Mouse (Mus musculus) stomach, embryonic 16.5 days (tissue): ENCODE data around the gene Erg. TPM values are rescaled to one million over a fixed set of nuclear protein-coding genes. Genes with fewer than 3 reads are reported as not detected.

Source experiments
- ATAC-seq: fragments of 200-750 bp; cut with Nextera tagmentation; 2 replicates; pipeline ENCODE4 v1.8.0; 2017; ENCODE audit warnings: moderate number of reproducible peaks, moderate TSS enrichment; ENCODE audit not compliant: insufficient read depth, low FRiP score
- H3K27ac ChIP-seq: fragments of 300-500 bp; sonication (generic); 2 replicates; pipeline ENCODE4 v1.5.1; 2014; ENCODE audit warnings: low read length
- H3K27me3 ChIP-seq: fragments of 300-500 bp; sonication (generic); 2 replicates; pipeline ENCODE4 v1.6.1; 2014; ENCODE audit warnings: low read length, control low read depth, mixed read lengths; ENCODE audit not compliant: control insufficient read depth, insufficient read depth
- H3K36me3 ChIP-seq: fragments of 300-500 bp; sonication (generic); 2 replicates; pipeline ENCODE4 v1.6.1; 2014; ENCODE audit warnings: low read length; ENCODE audit not compliant: control insufficient read depth, insufficient read depth
- H3K4me1 ChIP-seq: fragments of 300-500 bp; sonication (generic); 2 replicates; pipeline ENCODE4 v1.6.1; 2014; ENCODE audit warnings: low read length, control low read depth, mixed read lengths; ENCODE audit not compliant: control insufficient read depth, insufficient read depth
- H3K4me2 ChIP-seq: fragments of 300-500 bp; sonication (generic); 2 replicates; pipeline ENCODE4 v1.6.1; 2014; ENCODE audit warnings: low read depth, low read length, mixed read lengths
- H3K4me3 ChIP-seq: fragments of 300-500 bp; sonication (generic); replicated peaks from 2 replicates; pipeline ENCODE4 v1.5.1; 2014; ENCODE audit warnings: mild to moderate bottlenecking, low read length
- H3K9ac ChIP-seq: fragments of 300-500 bp; sonication (generic); 2 replicates; pipeline ENCODE4 v1.6.1; 2014; ENCODE audit warnings: low read length
- H3K9me3 ChIP-seq: fragments of 300-500 bp; sonication (generic); replicated peaks from 2 replicates; pipeline ENCODE4 v1.6.1; 2016; ENCODE audit warnings: low read length, control low read depth; ENCODE audit not compliant: control insufficient read depth
- WGBS: fragments of 180-500 bp; shearing (Covaris S2); extraction: QIAGEN DNeasy Blood & Tissue Kit; methylation state at CpG from one replicate; pipeline ENCODE4 v1.1.7; 2014; 5-methylcytosine and 5-hydroxymethylcytosine counted together
- polyA plus RNA-seq: library from polyadenylated mRNA; unstranded; fragments of >200 nt; fragmentation: Nextera tagmentation; extraction: Ambion mirVana; gene quantifications from 2 replicates; pipeline ENCODE4 v1.2.1, GENCODE M21; 2015

Erg gene
- polyA plus RNA-seq, 1 experiment from 2014 or later = 4.5 TPM

GRCm38 (mm10) chr16:95611982-95612746 lies 25.8 kb upstream of the Erg start:
- no peak for ATAC-seq
- H3K36me3 ChIP-seq = no peaks in the 10 kb centered on the region
- H3K27me3 ChIP-seq = no peaks in the 10 kb centered on the region
- no peak overlapping the region for H3K4me2 ChIP-seq
- no peaks in the 10 kb centered on the region for H3K4me1 ChIP-seq
- no peak overlapping the region for H3K9ac ChIP-seq
- H3K27ac ChIP-seq = no peak overlapping the region
- WGBS = 74% methylated on average over 20 of the region's 20 CpGs
- no peak overlapping the region for H3K4me3 ChIP-seq
- H3K9me3 ChIP-seq = no peaks in the 10 kb centered on the region

DNA sequence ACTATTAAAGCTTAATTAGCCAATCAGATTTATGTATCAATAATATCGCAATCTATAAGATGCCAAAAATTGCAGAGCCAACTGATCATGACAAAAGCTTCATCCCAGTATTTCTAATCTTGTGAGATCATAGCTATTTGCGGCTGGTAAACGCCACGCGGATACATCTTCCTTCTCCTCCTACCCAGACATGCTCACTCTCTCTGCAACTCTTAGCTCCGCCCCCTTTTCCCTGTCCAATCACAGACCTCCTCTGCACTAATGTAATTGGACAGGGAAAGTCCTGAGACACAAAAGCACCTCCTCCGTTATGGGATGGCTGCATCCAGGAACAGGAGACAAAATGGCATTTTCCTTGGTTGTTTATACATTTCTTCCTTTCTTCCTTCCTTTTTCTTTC lies 22.2 kb upstream of the Erg start:
- no peak overlapping the region for H3K27ac ChIP-seq
- H3K9me3 ChIP-seq = no peaks in the 10 kb centered on the region
- H3K9ac ChIP-seq = no peak overlapping the region
- no peak overlapping the region for H3K4me3 ChIP-seq
- no peaks in the 10 kb centered on the region for H3K4me1 ChIP-seq
- no peak overlapping the region for H3K4me2 ChIP-seq
- 73% methylated on average over 7 of the region's 7 CpGs for WGBS
- no peak for ATAC-seq
- no peaks in the 10 kb centered on the region for H3K27me3 ChIP-seq
- H3K36me3 ChIP-seq = no peaks in the 10 kb centered on the region

DNA sequence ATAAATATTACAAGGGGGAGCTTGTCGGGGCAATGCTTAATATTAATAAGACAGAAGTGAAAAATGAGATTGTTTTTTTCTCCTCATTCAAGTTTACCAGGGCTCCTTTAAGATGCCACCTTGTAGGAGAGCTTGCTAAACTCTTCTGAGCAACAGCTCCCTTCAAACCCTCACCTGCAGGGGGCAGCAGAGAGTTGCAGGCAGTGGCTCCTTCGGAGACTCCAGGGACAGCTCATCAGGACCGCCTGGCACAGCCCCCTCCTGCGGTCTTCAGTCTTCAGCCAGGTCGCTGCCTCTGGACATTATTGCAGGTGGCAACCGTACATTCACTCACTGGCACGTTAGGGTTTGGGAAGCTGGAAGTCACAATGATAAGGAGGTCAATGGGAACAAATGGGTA lies 18.9 kb upstream of the Erg start:
- no peak overlapping the region for H3K4me2 ChIP-seq
- H3K9ac ChIP-seq = no peak overlapping the region
- no peaks in the 10 kb centered on the region for H3K36me3 ChIP-seq
- no peaks in the 10 kb centered on the region for H3K9me3 ChIP-seq
- ATAC-seq = no peak
- peaks cover 6% of the 10 kb centered on the region for H3K4me1 ChIP-seq
- H3K27me3 ChIP-seq = no peaks in the 10 kb centered on the region
- H3K27ac ChIP-seq = no peak overlapping the region
- WGBS = 21% methylated on average over 7 of the region's 7 CpGs
- H3K4me3 ChIP-seq = no peak overlapping the region

- Histone ChIP-seq H3K27me3 (no peaks in the 10 kb centered on the region), H3K4me1 (peaks cover 6% of the 10 kb centered on the region), H3K4me3 (no peak overlapping the region), H3K27ac (no peak overlapping the region), H3K9me3 (no peaks in the 10 kb centered on the region), H3K4me2 (no peak overlapping the region), H3K36me3 (no peaks in the 10 kb centered on the region), H3K9ac (no peak overlapping the region)
- 35% methylated on average over 5 of the region's 5 CpGs for WGBS
- no peak for ATAC-seq
Measured at GRCm38 (mm10) chr16:95602504-95602903, 16.1 kb upstream of the Erg start.

GRCm38 (mm10) chr16:95601807-95602206 lies 15.4 kb upstream of the Erg start:
- H3K9me3 ChIP-seq = no peaks in the 10 kb centered on the region
- no peaks in the 10 kb centered on the region for H3K27me3 ChIP-seq
- peaks cover 6% of the 10 kb centered on the region for H3K4me1 ChIP-seq
- 40% methylated on average over 4 of the region's 4 CpGs for WGBS
- no peak overlapping the region for H3K27ac ChIP-seq
- H3K36me3 ChIP-seq = no peaks in the 10 kb centered on the region
- no peak overlapping the region for H3K4me2 ChIP-seq
- H3K9ac ChIP-seq = no peak overlapping the region
- H3K4me3 ChIP-seq = no peak overlapping the region
- ATAC-seq = no peak

- no peak for ATAC-seq
Measured at GRCm38 (mm10) chr16:95601219-95601580, 14.8 kb upstream of the Erg start.

GRCm38 (mm10) chr16:95600572-95601218 lies 14.3 kb upstream of the Erg start:
- ATAC-seq = no peak
- no peak overlapping the region for H3K4me3 ChIP-seq

More at GRCm38 (mm10) chr16:95601219-95601580, 14.8 kb upstream of the Erg start:
- Histone ChIP-seq H3K4me3 (no peak overlapping the region), H3K27ac (no peak overlapping the region), H3K4me1 (peaks cover 6% of the 10 kb centered on the region), H3K27me3 (no peaks in the 10 kb centered on the region), H3K36me3 (no peaks in the 10 kb centered on the region), H3K9ac (no peak overlapping the region), H3K9me3 (no peaks in the 10 kb centered on the region), H3K4me2 (no peak overlapping the region)
- WGBS = 79% methylated on average over 4 of the region's 4 CpGs

GRCm38 (mm10) chr16:95598930-95599329 lies 12.5 kb upstream of the Erg start:
- ATAC-seq = no peak
- 89% methylated on average over 4 of the region's 4 CpGs for WGBS
- no peak overlapping the region for H3K4me3 ChIP-seq
- H3K27me3 ChIP-seq = no peaks in the 10 kb centered on the region
- H3K4me1 ChIP-seq = peaks cover 6% of the 10 kb centered on the region
- no peak overlapping the region for H3K4me2 ChIP-seq
- H3K36me3 ChIP-seq = no peaks in the 10 kb centered on the region
- H3K9me3 ChIP-seq = no peaks in the 10 kb centered on the region
- no peak overlapping the region for H3K9ac ChIP-seq
- H3K27ac ChIP-seq = no peak overlapping the region

More at GRCm38 (mm10) chr16:95600572-95601218, 14.3 kb upstream of the Erg start:
- WGBS = 81% methylated on average over 19 of the region's 19 CpGs
- Histone ChIP-seq H3K9me3 (no peaks in the 10 kb centered on the region), H3K36me3 (no peaks in the 10 kb centered on the region), H3K4me1 (peaks cover 6% of the 10 kb centered on the region), H3K4me2 (no peak overlapping the region), H3K27ac (no peak overlapping the region), H3K9ac (no peak overlapping the region), H3K27me3 (no peaks in the 10 kb centered on the region)

DNA sequence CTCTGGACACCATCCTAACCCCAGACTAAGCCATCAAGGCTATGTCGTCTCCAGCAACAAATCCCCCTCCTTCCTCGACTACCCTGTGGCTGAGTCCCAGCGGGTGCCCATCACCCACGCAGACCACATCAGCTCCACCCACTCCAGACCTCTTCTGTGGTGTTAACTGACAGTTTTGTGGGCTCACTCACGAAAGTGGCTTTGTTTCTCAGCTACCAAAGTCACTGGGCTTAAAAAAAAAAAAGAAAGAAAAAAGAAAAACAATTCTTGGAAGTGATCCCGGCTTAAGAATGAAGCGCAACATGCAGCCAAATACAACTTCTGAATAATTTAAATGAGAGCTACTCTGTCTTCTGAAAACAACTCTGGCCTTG lies 11.2 kb upstream of the Erg start:
- H3K4me3 ChIP-seq = no peak overlapping the region
- ATAC-seq = no peak
- no peak overlapping the region for H3K27ac ChIP-seq
- H3K9ac ChIP-seq = no peak overlapping the region
- no peaks in the 10 kb centered on the region for H3K27me3 ChIP-seq
- H3K36me3 ChIP-seq = no peaks in the 10 kb centered on the region
- 62% methylated on average over 7 of the region's 7 CpGs for WGBS
- H3K4me2 ChIP-seq = no peak overlapping the region
- H3K4me1 ChIP-seq = peaks cover 6% of the 10 kb centered on the region
- H3K9me3 ChIP-seq = no peaks in the 10 kb centered on the region
